Mouse (Mus musculus): ENCODE measurements around the gene Espn.

DNA sequence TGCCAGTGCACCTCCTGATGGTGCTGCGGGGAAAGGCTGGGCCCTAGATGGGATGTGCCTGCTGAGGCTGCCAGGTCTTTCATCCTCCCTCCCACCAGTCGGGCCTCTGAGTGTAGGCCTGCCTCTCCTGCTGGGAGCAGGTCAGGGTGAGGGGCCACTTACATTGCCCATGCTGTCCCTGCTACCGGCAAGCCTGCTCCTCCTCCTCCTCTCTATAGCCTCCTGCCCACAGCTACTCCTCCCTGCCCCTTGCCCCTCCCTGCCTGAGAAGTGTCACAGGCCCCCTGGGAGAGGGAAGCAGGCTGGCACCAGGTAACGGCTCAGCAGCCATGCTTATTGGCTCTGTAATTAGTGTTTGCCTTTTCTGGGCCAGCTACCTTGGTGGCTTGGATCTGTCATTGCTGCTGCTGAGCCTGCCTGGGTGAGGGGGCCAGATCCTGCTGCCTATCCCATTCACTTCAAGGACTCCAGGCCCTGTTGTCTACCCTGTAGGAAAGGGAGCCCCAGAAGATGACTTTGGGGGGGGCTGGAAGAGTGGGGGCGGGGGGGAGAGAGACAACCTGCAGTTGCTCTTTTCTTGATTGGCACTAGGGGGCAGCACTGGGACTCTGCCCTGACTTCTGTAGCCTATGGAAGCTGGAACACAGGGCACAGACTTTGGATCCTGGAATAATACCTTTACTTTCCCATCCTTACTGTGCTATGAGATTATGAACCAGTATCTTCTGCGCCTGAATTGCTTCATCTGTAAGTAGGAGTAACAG lies 15.9 kb downstream of the Espn start:
- TF ChIP-seq CTCF (IDR thresholded peaks at IDR 0.05), result peak; percentile 74
- no peak for TF ChIP-seq EP300 (IDR thresholded peaks at IDR 0.05)

Data from lung, postnatal 0 days (tissue).